Mouse (Mus musculus): ENCODE results near the gene AU022751. TPM values are rescaled to one million over a fixed set of nuclear protein-coding genes. Genes with fewer than 3 reads are reported as not detected.
A peak's percentile ranks its signal among the peaks of the same experiment; 100 is the strongest.
"Not testable (repeated sequence)": the region's sequence is repeated elsewhere in the genome, so short reads cannot be mapped to it uniquely, and the experiment has no call there.

The AU022751 gene
- total RNA-seq (2021): 1 to 10 TPM in 1 of 2 experiments, under 1 TPM in 1; 0.68 to 1.1 TPM
- long read RNA-seq, experiment 1: 0 reads
- long read RNA-seq, experiment 2: 0 reads

DNA sequence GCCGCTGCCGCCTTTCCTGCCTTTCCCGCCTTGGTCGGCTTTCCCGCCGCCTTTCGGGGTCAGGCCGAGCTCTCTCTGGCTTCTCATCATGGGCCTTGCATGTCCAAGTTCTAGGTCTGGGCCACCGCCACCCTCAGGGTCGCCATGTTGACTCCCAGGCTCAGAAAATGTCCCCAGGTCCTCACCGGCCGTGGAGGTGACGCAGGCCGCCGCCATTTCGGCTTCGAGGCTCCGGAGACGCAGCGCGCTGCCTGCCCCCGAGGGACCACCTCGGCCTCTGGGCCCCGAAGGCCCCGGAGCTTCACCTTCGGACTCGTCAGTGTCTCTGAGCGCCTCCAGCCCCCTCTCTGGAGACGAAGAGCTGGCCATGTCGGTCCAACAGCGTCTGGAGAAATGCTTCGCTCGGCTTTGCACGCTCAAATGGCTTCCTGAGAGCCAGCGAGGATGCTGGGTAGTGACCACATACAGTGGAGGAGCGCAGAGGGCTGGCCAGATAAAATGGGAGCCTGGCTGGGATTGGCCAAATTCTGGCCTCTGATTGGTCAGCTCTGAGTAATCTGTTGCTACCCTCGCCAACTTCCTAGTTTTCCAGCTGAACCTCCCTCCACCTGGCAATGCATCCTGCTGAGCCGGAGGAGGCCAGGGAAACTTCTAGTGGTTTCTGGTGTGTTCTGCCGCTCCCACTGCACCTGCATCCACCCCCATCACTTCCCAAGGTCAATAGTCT lies at the start of gene AU022751:
Gene AU022751, minus strand, starts transcription at position 466 of the 727 bp plus-strand sequence.
- DNase-seq (ENCODE audit: low spot score in 2 of 2): no peak
- intact Hi-C loops (cut with DNase I): no loop called here

DNA sequence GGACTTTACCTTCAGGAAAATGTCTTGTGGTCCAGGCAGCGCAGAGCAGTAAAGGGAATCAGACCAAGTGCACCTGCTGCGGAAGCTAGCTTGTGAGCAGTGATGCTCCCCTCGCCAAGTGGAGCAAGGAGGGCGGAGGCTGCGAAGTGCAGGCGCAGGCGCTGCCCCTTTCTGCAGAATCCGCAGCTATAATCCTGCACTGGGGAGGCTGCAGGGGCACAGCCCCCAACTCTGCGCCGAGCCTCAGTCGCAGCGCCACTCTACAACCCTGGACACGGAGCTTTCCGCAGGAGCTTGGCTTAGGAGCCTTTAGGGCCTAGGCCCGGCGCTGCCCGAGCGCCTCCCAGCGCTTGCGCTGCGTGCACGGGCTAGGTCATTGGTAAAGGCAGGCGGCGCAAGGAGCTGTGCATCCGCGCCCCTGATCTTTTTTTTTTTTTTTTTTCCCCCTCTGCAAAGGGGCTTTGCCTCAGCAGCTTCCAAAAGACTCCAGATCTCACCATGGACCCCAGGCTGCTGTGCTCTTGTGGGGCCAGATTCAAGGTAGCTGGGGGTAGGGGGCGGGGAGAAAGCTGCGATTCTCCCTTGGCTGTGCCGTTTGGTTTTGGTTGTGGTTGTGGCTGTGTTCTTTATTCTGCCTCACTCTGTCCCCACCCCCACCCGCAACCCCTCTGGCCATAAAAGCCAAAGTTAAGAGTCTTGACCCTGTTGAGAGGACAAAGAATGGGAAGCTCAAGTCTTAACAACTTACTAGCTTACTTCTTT lies 9.0 kb upstream of the AU022751 start:
- intact Hi-C loops (cut with DNase I): no loop called here

DNA sequence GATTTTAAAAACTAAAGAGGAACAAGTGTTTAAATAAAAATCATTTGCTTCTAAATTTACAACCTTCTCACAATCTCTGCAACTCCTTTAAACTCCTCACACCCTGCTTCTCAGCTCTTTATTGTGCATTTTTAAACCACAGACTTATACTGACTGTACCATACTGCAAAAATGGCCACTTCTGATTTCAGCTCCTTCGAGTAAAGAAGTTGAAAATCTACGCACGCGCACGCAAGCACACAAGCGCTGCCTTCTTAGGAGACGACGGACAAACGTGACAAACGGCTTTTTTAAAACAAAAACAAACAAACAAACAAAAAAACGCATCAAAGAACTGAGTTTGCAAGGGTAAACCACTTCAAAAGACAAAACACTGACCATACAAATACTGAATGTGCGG lies 8.3 kb upstream of the AU022751 start:
- intact Hi-C loops (cut with DNase I): no loop called here
- DNase-seq (ENCODE audit: low spot score in 2 of 2): peak; percentile 3 to 16

More for the DNA sequence above, 9.0 kb upstream of the AU022751 start:
- peak; percentile 23 to 51 for DNase-seq (ENCODE audit: low spot score in 2 of 2)

DNA sequence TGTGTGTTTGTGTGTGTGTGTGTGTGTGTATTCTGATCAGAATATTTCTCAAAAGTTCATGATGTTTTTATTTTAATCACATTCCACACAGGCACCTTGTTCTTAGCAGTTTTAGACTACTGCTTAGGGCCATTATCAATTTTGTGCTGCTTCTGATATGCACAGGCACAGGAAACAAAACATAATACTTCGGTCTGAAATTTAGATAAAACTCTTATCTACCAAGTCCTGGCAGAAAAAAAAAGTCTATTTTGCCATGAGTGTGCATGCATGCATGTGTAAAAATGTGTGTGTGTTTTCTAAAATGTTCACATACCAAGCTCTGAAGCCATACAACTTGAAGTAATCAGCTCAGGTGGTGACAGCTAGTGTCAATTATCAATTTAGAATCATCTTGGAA lies 21.7 kb downstream of the AU022751 start:
- intact Hi-C loops (cut with DNase I): no loop called here
- no peak for DNase-seq (ENCODE audit: low spot score in 2 of 2)

DNA sequence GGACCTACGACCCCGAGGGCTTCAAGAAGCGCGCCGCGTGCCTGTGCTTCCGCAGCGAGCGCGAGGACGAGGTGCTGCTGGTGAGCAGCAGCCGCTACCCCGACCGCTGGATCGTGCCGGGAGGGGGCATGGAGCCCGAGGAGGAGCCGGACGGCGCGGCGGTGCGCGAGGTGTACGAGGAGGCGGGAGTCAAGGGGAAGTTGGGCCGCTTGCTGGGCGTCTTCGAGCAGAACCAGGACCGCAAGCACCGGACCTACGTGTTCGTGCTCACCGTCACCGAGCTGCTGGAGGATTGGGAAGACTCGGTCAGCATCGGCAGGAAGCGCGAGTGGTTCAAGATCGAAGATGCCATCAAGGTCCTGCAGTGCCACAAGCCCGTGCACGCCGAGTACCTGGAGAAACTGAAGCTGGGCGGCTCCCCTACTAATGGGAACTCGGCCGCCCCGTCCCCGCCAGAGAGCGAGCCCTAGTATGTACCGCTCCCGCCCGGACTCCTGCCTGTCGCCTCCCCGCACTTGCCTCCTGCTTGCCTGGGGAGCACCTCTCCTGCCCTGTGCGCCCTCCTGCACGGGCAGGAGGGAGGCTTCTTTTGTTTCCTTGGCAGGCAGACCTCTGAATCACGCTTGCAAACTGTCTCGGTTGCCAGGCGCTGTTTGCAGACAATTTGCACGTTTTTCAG lies 35.1 kb downstream of the AU022751 start:
- intact Hi-C loops (cut with DNase I); DNase-seq (ENCODE audit: low spot score in 2 of 2): not testable (repeated sequence)

GRCm38 (mm10) chrX:6047066-6047935 lies 35.9 kb downstream of the AU022751 start, which contains the start of gene Nudt11:
Gene Nudt11, plus strand, starts transcription at chrX:6047453.
- intact Hi-C loops (cut with DNase I): not testable (repeated sequence)

More at GRCm38 (mm10) chrX:6047066-6047935, 35.9 kb downstream of the AU022751 start, which contains the start of gene Nudt11:
- not testable (repeated sequence) for DNase-seq (ENCODE audit: low spot score in 2 of 2)

Small RNAs within 50 kb of the gene (microRNA-seq; reads per million reads assigned to microRNA genes)
- 0 reads per million in 2 experiments for gene Gm27360

Other genes starting within 250 kb of the AU022751 start
- 10 to 100 TPM; 35.1 to 36.4 TPM for gene Nudt11, start 36.0 kb downstream of the AU022751 start, total RNA-seq (2021)
- 10 to 100 TPM; 29.3 to 29.6 TPM for gene Nudt10, start 89.6 kb upstream of the AU022751 start, total RNA-seq (2021)
- gene Bmp15, start 237.3 kb upstream of the AU022751 start, total RNA-seq (2021): under 1 TPM; 0.32 to 0.37 TPM